Mouse (Mus musculus) limb, embryonic 11.5 days (tissue): Measurements from ENCODE around the gene Lman1l. TPM values are rescaled to one million over a fixed set of nuclear protein-coding genes. Genes with fewer than 3 reads are reported as not detected.

Source experiments
- ATAC-seq: fragments of 200-750 bp; cut with Nextera tagmentation; 2 replicates; pipeline ENCODE4 v1.8.0; 2017; ENCODE audit warnings: low read depth; ENCODE audit not compliant: insufficient number of reproducible peaks, low FRiP score, low TSS enrichment
- DNase-seq: peaks from one replicate; pipeline ENCODE4 v3.0.0-alpha.2; 2015; ENCODE audit warnings: low spot score
- H3K27ac ChIP-seq: fragments of 300-500 bp; sonication (generic); replicated peaks from 2 replicates; pipeline ENCODE4 v1.5.1; 2014; ENCODE audit warnings: low read depth, mild to moderate bottlenecking, low read length
- H3K27me3 ChIP-seq: fragments of 300-500 bp; sonication (generic); 2 replicates; pipeline ENCODE4 v1.6.1; 2014; ENCODE audit warnings: mild to moderate bottlenecking, low read length, mixed read lengths; ENCODE audit not compliant: control insufficient read depth, insufficient read depth
- H3K36me3 ChIP-seq: fragments of 300-500 bp; sonication (generic); 2 replicates; pipeline ENCODE4 v1.6.1; 2014; ENCODE audit warnings: mild to moderate bottlenecking, low read length, moderate library complexity, mixed read lengths; ENCODE audit not compliant: control insufficient read depth, insufficient read depth
- H3K4me1 ChIP-seq: fragments of 300-500 bp; sonication (generic); 2 replicates; pipeline ENCODE4 v1.6.1; 2014; ENCODE audit warnings: low read length, mixed read lengths; ENCODE audit not compliant: control insufficient read depth, insufficient read depth
- H3K4me2 ChIP-seq: fragments of 300-500 bp; sonication (generic); 2 replicates; pipeline ENCODE4 v1.6.1; 2014; ENCODE audit warnings: low read depth, mild to moderate bottlenecking, moderate library complexity; ENCODE audit not compliant: severe bottlenecking
- H3K4me3 ChIP-seq: fragments of 300-500 bp; sonication (generic); 2 replicates; pipeline ENCODE4 v1.5.1; 2014; ENCODE audit warnings: low read depth, low read length
- H3K9ac ChIP-seq: fragments of 300-500 bp; sonication (generic); 2 replicates; pipeline ENCODE4 v1.6.1; 2014; ENCODE audit warnings: mild to moderate bottlenecking, low read length
- H3K9me3 ChIP-seq: fragments of 300-500 bp; sonication (generic); 2 replicates; pipeline ENCODE4 v1.6.1; 2016; ENCODE audit warnings: low read length; ENCODE audit not compliant: control insufficient read depth
- WGBS: fragments of 180-500 bp; shearing (Covaris S2); extraction: QIAGEN DNeasy Blood & Tissue Kit; methylation state at CpG from one replicate; pipeline ENCODE4 v1.1.7; 2014; 5-methylcytosine and 5-hydroxymethylcytosine counted together
- polyA plus RNA-seq: library from polyadenylated mRNA; unstranded; fragments of >200 nt; fragmentation: Nextera tagmentation; extraction: Ambion mirVana; gene quantifications from 2 replicates; pipeline ENCODE4 v1.2.1, GENCODE M21; 2014

The Lman1l gene
- polyA plus RNA-seq, result not detected in 2 replicates

GRCm38 (mm10) chr9:57620674-57621073 lies at the start of gene Lman1l:
TSS of gene Lman1l (minus strand) at chr9:57620774.
- 95% methylated on average over 5 of the region's 5 CpGs for WGBS
- no peaks in the 10 kb centered on the region for H3K36me3 ChIP-seq
- no peak within 1 kb of the TSS for H3K9ac ChIP-seq

GRCm38 (mm10) chr9:57669566-57669965 lies 49.0 kb upstream of the Lman1l start:
- no peaks in the 10 kb centered on the region for H3K4me1 ChIP-seq
- 84% methylated on average over 3 of the region's 3 CpGs for WGBS
- H3K27ac ChIP-seq, result no peak overlapping the region
- H3K9me3 ChIP-seq, result no peaks in the 10 kb centered on the region
- no peak overlapping the region for H3K9ac ChIP-seq
- DNase-seq (no peak), ATAC-seq (no peak)
- no peak overlapping the region for H3K4me2 ChIP-seq
- no peaks in the 10 kb centered on the region for H3K36me3 ChIP-seq
- H3K4me3 ChIP-seq, result no peak overlapping the region
- H3K27me3 ChIP-seq, result no peaks in the 10 kb centered on the region

More at GRCm38 (mm10) chr9:57620674-57621073, at the start of gene Lman1l:
- DNase-seq, result no peak
- Histone ChIP-seq H3K9me3 (no peaks in the 10 kb centered on the region), H3K4me1 (no peaks in the 10 kb centered on the region), H3K4me2 (no peak within 1 kb of the TSS), H3K27ac (no peak within 1 kb of the TSS), H3K27me3 (no peaks in the 10 kb centered on the region), H3K4me3 (no peak within 1 kb of the TSS)
- ATAC-seq, result no peak

GRCm38 (mm10) chr9:57668277-57668676 lies 47.7 kb upstream of the Lman1l start:
- Histone ChIP-seq H3K9ac (no peak overlapping the region), H3K27me3 (no peaks in the 10 kb centered on the region), H3K9me3 (no peaks in the 10 kb centered on the region), H3K27ac (no peak overlapping the region), H3K4me2 (no peak overlapping the region), H3K4me3 (no peak overlapping the region), H3K4me1 (no peaks in the 10 kb centered on the region), H3K36me3 (no peaks in the 10 kb centered on the region)
- no peak for DNase-seq
- 47% methylated on average over 1 of the region's 1 CpGs for WGBS
- no peak for ATAC-seq

- Histone ChIP-seq H3K4me3 (no peak overlapping the region), H3K9ac (no peak overlapping the region), H3K4me1 (no peaks in the 10 kb centered on the region), H3K9me3 (no peaks in the 10 kb centered on the region), H3K4me2 (no peak overlapping the region), H3K27me3 (no peaks in the 10 kb centered on the region), H3K27ac (no peak overlapping the region), H3K36me3 (no peaks in the 10 kb centered on the region)
- 60% methylated on average over 11 of the region's 11 CpGs for WGBS
- ATAC-seq (no peak), DNase-seq (no peak)
Measured at GRCm38 (mm10) chr9:57667817-57668216, 47.2 kb upstream of the Lman1l start.

- ATAC-seq, result no peak
Measured at GRCm38 (mm10) chr9:57667136-57667535, 46.6 kb upstream of the Lman1l start.

GRCm38 (mm10) chr9:57666536-57666935 lies 46.0 kb upstream of the Lman1l start:
- H3K9me3 ChIP-seq, result no peaks in the 10 kb centered on the region
- H3K27me3 ChIP-seq, result no peaks in the 10 kb centered on the region
- H3K4me1 ChIP-seq, result no peaks in the 10 kb centered on the region
- no peaks in the 10 kb centered on the region for H3K36me3 ChIP-seq
- H3K4me3 ChIP-seq, result no peak overlapping the region
- DNase-seq, result no peak
- no peak overlapping the region for H3K27ac ChIP-seq
- no peak overlapping the region for H3K9ac ChIP-seq
- ATAC-seq, result no peak
- WGBS, result 88% methylated on average over 8 of the region's 8 CpGs
- H3K4me2 ChIP-seq, result no peak overlapping the region

More at GRCm38 (mm10) chr9:57667136-57667535, 46.6 kb upstream of the Lman1l start:
- no peak overlapping the region for H3K4me3 ChIP-seq
- no peaks in the 10 kb centered on the region for H3K27me3 ChIP-seq
- no peak for DNase-seq
- no peak overlapping the region for H3K9ac ChIP-seq
- H3K27ac ChIP-seq, result no peak overlapping the region
- H3K4me1 ChIP-seq, result no peaks in the 10 kb centered on the region
- H3K36me3 ChIP-seq, result no peaks in the 10 kb centered on the region
- WGBS, result 71% methylated on average over 3 of the region's 3 CpGs
- H3K4me2 ChIP-seq, result no peak overlapping the region
- no peaks in the 10 kb centered on the region for H3K9me3 ChIP-seq

- no peaks in the 10 kb centered on the region for H3K27me3 ChIP-seq
- 67% methylated on average over 7 of the region's 7 CpGs for WGBS
- H3K4me1 ChIP-seq, result no peaks in the 10 kb centered on the region
- no peak overlapping the region for H3K9ac ChIP-seq
- DNase-seq (no peak), ATAC-seq (no peak)
- H3K9me3 ChIP-seq, result no peaks in the 10 kb centered on the region
- no peaks in the 10 kb centered on the region for H3K36me3 ChIP-seq
- no peak overlapping the region for H3K27ac ChIP-seq
- no peak overlapping the region for H3K4me3 ChIP-seq
- no peak overlapping the region for H3K4me2 ChIP-seq
Measured at GRCm38 (mm10) chr9:57664616-57665015, 44.0 kb upstream of the Lman1l start.

- no peak for ATAC-seq
Measured at GRCm38 (mm10) chr9:57661552-57661951, 41.0 kb upstream of the Lman1l start.

GRCm38 (mm10) chr9:57660501-57660900 lies 39.9 kb upstream of the Lman1l start:
- 82% methylated on average over 6 of the region's 6 CpGs for WGBS
- ATAC-seq (no peak), DNase-seq (no peak)
- Histone ChIP-seq H3K27me3 (no peaks in the 10 kb centered on the region), H3K27ac (no peak overlapping the region), H3K4me2 (no peak overlapping the region), H3K9me3 (no peaks in the 10 kb centered on the region), H3K36me3 (no peaks in the 10 kb centered on the region), H3K9ac (no peak overlapping the region), H3K4me3 (no peak overlapping the region), H3K4me1 (no peaks in the 10 kb centered on the region)

More at GRCm38 (mm10) chr9:57661552-57661951, 41.0 kb upstream of the Lman1l start:
- Histone ChIP-seq H3K9me3 (no peaks in the 10 kb centered on the region), H3K4me2 (no peak overlapping the region), H3K4me3 (no peak overlapping the region), H3K27me3 (no peaks in the 10 kb centered on the region), H3K36me3 (no peaks in the 10 kb centered on the region), H3K27ac (no peak overlapping the region), H3K9ac (no peak overlapping the region), H3K4me1 (no peaks in the 10 kb centered on the region)
- 69% methylated on average over 3 of the region's 3 CpGs for WGBS
- no peak for DNase-seq
